Mouse (Mus musculus) liver, adult 2 months (tissue): Measurements from ENCODE around the gene Lcn6.
"Not testable (repeated sequence)": the region's sequence is repeated elsewhere in the genome, so short reads cannot be mapped to it uniquely, and the experiment has no call there.

Experiments
- CTCF ChIP-seq: fragments of 200-500 bp; IDR thresholded peaks from 2 replicates; pipeline ENCODE4 v1.5.1; 2011; ENCODE audit warnings: low read depth, low read length, control low read depth
- POLR2A ChIP-seq: fragments of 200-500 bp; IDR thresholded peaks from 2 replicates; pipeline ENCODE4 v1.6.1; 2011; ENCODE audit warnings: low read length, control low read depth; ENCODE audit not compliant: insufficient read depth; ENCODE audit errors: extremely low read depth

DNA sequence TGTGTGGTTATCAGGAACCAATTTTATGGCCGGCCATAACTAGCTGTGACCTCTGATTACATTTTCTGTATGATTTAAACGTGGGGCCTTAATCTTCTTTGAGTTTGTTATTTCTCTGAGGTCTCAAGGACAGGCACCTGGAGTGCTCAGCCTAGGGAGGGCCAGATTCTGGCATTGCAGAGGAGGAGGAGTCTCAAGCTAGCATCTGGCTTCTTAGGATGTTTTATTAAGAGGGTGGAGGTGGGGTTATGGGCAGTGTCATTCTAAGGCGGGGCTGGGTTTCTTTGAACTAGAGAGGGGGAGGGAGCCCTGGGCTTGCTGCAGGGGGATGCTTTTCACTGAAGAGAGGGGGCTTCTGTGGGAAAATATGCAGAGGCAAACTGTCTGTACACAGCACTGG lies 35.1 kb downstream of the Lcn6 start:
- TF ChIP-seq CTCF, POLR2A: not testable (repeated sequence)
